Mouse (Mus musculus) gastrocnemius, postnatal 25 days (tissue): Measurements from ENCODE around the gene Vps25. TPM values are rescaled to one million over a fixed set of nuclear protein-coding genes. Genes with fewer than 3 reads are reported as not detected.
A peak's percentile ranks its signal among the peaks of the same experiment; 100 is the strongest.

Source experiments
- DNase-seq: peaks from one replicate; pipeline ENCODE4 v3.0.0; 2022
- total RNA-seq, 2 experiments: library from RNA; stranded (reverse); gene quantifications; 1 replicate in 1 of 2; 2 replicates in 1 of 2; pipeline ENCODE4 v1.2.3; 2021

The Vps25 gene
- total RNA-seq, 2 experiments from 2014 or later: 31.8 to 36.4 TPM

DNA sequence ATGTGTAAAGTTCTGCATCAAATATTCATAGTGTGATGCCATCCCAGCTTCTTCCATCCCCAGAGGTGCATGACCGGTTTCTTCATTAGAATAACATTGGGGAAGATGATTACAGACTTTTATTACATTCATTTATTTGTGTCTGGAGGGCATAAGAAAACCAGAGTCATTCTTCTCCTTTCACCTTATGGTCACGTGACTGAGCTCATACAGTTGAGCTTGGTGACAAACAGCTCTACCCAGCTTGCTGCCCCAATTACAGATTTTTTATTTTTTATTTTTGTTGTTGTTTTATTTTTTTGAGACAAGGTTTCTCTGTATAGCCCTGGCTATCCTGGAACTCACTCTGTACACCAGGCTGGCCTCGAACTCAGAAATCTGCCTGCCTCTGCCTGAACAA is 18.9 kb downstream of the Vps25 start:
- DNase-seq: no peak

- DNase-seq: no peak
These were observed 21.8 kb downstream of the Vps25 start for GRCm38 (mm10) chr11:101275309-101275708.

GRCm38 (mm10) chr11:101276319-101277070 is 23.0 kb downstream of the Vps25 start:
- no peak for DNase-seq

GRCm38 (mm10) chr11:101277381-101278222 is 24.1 kb downstream of the Vps25 start:
- DNase-seq: no peak

GRCm38 (mm10) chr11:101278223-101279192 is 25.0 kb downstream of the Vps25 start, which contains the start of the genes Cntd1 and Coa3:
Cntd1 (plus strand) TSS chr11:101279012.
Coa3 (minus strand) TSS chr11:101279114.
- DNase-seq: peak; percentile 81

- DNase-seq: no peak
These were observed 25.7 kb downstream of the Vps25 start for GRCm38 (mm10) chr11:101279193-101279569.

DNA sequence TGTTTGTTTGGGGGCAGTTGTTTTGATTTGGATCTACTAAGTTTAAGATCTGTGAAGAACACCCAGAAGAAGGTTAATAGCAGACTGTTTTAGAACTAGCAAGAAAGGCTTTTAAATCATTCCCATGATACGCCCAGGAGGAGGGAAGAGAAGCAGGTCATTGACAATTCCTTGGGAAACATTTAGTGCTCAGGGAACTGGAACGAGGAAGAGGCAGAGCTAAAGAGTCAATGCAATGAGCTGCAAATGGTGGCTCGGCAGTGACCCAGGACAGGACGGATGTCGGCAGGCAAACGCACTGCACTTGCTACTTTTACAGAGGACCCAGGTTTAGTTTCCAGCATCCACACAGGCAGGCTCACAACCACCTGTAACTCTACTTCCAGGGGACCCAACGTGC is 27.3 kb downstream of the Vps25 start:
- no peak for DNase-seq

- DNase-seq: no peak
These were observed 29.4 kb downstream of the Vps25 start for GRCm38 (mm10) chr11:101282896-101283295.

- no peak for DNase-seq
These were observed 30.3 kb downstream of the Vps25 start for GRCm38 (mm10) chr11:101283805-101284204.

DNA sequence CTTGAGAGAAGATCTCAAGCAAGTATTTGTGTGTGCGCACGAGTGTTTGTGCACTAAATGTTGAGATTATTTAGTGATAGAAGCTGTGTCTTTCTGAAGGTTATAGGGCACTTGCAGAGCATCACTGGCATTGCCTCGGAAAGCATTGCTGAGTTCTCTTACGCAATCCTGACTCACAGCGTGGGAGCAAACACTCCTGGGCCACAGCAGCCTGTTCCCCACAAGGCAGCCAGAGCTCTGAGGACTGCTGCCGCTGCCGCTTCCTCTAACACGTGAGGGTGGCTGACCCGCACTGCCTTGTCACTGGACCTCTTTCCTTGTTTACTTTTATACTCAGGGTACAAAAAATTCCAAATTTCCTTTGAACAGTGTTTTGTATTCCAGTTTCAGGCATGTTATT is 33.8 kb downstream of the Vps25 start:
- DNase-seq: no peak

DNA sequence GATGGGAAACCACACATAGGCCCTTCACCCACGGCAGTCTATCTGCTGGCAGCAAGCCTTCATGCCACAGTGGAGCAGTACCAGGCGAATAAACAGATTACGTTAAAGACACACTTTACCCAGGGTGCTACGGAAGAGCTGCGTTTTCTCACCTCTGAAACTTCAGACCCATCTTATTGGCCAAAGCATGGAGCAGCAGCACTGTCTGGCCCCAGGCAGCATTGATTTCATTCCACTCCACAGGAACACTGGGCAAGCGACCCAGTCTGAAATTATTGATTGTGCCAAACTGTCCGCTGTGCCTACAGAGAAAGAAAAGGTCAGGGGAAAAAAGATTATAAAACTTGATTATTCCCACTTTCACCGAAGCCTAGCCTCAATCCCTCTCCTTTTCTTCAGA is 37.7 kb downstream of the Vps25 start:
- DNase-seq: no peak

DNA sequence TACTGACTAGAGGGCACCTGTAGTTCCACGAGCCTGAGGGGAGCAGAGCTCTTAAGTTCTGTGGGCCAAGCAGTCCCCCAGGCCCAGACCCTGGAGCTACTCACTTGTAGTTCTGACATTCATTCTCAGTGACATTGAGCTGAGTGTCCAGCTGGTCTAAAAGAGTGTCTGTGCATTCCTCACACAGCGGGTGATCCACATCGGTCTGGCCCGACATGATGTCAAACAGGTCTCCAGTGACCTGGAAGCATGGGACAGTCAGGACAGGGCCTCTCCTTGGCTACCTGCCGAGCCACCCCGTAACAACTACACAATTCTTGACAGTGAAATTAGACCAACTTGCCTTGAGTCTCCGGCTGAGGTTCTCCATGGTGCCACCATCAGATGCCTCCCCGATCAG is 41.7 kb downstream of the Vps25 start:
- DNase-seq: no peak

DNA sequence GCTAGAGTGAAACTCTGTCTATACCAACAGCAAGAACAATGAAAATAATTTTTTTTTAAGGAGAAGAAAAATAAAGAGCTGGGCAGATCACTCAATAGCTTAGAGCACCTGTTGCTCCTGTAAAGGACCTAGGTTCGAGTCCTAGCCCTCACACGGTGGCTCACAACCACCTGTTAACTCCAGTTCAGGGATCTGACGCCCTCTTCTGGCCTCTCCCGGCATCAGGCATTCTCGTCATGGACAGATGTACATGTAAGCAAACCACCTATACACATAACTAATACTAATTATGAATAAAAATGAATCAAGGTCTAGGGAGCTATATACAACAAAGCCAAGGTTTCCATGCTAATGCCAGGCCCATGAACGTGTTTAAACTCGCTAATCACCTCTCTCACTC is 47.4 kb downstream of the Vps25 start:
- no peak for DNase-seq

DNA sequence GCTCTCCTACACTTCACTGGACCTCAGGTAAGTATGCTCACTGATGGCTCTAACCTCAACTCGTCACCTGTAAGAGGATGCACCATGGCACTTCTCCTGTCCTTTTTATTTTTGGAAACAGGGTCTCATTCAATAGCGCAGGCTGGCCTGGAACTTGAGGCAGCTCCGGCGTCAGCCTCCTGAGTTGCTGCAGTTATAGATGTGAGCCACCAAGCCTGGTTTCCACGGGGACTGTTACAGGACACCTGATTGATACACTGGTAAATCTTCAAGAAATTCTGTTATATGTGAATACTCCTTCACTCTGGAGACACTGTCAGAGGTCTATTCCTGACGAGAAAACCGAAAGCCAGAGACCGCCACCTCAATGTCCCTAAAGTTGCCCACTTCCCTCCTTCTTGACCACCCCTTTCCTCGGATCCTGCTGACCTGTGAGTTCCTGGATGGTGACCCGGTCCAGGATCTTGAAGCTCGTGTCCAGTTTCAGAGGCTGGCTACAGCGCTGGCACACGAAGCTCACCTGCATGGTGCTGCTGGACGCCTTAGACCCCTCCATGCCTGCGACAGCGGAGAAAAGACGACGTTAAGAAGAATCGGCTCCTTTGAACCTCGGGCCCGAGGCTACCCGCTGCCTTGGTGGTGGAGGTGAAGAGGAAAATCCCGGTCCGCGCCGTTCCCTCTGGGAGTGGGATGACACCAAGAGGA is 47.9 kb downstream of the Vps25 start:
- DNase-seq: no peak

- peak; percentile 88 for DNase-seq
These were observed 48.7 kb downstream of the Vps25 start, which contains the start of gene Becn1 for GRCm38 (mm10) chr11:101302004-101302798. Becn1 (minus strand) TSS chr11:101302286.

DNA sequence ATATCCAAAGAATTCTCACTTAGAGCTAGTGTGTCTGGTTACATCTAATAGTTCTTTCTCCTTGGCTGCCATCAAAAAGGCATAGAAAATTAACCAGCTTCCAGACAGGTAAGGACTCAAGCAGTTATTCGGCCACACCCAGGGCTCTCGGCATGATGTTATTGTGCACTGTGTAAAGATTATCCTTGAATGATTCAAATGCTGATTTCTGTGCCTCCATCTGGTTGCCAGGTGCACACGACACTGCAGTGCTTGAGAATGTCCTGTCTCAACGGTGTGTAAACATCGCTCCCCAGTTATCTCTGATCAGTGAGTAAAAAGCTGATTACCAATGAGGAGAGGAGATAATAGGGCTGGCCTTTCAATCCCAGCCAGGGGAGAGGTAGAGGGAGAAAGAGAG is 54.2 kb downstream of the Vps25 start:
- no peak for DNase-seq
